Mouse (Mus musculus): ENCODE measurements at regions not wholly inside any gene's neighbourhood (a gene's known extent, or its start where the extent isn't known, plus 50 kb on each side); places are given as distances from the start of the nearest gene placed in this dataset.

DNA sequence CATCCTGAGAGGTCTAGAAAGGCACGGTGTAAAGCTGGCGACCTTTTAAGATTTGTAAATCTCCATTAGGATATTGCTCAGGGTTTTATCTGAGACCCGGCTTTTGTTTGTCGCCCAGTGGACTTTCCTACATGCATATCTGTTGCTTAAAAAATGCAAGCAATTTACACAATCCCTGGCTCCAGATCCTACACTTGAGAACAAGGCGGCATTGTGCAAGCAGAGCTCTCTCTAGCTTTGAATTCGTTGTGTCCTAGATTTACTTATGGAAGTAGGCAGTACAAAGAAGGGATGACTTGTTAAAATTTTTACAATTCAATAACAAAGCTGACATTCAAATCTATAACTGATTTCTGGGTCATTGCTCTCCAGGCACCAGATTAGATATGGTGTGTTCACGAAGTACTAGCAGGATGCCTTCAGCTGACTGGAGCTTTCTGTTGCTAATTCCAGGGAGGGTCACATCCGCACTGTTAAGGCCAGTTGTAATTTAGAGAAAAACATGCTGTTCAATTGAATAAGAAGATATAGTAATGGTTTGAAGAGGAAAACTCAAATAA lies 62.2 kb upstream of the Teddm2 start:
- DNase-seq (ENCODE audit: low read depth, low spot score), result no peak

DNA sequence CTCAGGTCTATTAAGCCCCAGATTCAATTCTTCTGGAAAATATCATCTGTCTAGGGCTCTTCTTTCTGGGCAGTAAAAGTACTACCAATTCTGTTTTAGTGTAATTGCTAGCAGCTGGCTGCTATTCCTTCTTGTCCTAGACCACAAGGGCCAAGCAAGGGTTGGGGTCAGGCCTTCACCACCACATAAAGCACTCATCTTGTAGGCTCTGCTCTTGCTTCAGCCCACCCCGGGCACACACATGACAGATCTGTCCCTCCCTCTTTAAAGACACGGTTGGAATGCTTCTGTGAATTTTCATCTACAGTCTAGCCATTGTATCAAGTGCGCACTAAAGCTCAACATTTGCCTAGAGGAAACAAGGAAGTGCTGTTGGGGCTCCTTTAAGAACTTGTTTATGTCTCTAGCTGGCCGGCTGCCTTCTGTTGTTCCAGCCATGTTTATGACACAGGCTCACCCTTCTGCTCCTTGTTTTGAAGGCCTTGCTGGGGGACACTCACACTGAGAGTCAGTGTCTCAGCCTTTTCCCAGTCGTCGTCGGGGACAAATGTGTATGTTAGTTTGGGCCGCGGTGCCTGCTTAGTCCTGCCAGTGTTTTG lies 63.8 kb upstream of the Teddm2 start:
- DNase-seq (ENCODE audit: low read depth, low spot score), result no peak

DNA sequence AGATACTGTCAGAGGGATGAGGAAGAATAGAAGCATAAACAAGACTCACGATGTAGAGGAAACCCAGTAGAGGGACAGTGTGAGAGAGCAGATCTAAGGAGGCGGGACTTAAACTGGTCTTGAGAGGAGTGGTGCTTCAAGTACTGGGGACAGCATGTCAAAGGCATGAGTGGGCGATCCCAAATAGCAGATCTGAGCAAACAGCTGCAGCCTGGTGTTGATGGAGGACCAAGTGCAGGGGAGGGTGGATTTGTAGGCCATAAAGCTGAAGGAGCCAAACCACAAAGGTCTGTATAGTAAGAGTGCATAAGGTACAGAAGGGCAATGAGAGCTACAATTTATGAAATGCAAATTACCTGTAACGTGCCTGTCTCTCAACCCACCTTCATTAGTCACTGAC lies 69.4 kb upstream of the Teddm2 start:
- no peak for DNase-seq (ENCODE audit: low read depth, low spot score)

DNA sequence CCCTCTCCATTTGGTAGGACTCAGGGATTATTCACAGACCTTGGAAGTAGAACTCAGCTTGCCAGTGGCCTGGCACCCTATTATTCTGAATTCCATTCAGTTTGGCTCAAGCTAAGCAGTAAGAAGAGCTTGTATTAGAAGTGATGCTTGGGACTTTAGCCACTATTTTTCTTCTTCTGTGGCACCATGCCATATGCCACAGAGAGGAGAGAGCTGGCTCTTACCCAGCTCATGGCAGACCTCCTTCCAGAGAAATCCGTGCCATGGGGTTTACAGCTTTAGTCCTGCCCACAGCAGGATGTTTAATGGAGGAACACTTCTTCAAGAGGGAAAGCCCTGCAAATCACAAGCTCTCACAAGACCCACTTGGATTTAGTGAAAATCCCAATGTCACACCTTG lies 74.3 kb upstream of the Teddm2 start:
- peak; percentile 6 for DNase-seq (ENCODE audit: low read depth, low spot score)

DNA sequence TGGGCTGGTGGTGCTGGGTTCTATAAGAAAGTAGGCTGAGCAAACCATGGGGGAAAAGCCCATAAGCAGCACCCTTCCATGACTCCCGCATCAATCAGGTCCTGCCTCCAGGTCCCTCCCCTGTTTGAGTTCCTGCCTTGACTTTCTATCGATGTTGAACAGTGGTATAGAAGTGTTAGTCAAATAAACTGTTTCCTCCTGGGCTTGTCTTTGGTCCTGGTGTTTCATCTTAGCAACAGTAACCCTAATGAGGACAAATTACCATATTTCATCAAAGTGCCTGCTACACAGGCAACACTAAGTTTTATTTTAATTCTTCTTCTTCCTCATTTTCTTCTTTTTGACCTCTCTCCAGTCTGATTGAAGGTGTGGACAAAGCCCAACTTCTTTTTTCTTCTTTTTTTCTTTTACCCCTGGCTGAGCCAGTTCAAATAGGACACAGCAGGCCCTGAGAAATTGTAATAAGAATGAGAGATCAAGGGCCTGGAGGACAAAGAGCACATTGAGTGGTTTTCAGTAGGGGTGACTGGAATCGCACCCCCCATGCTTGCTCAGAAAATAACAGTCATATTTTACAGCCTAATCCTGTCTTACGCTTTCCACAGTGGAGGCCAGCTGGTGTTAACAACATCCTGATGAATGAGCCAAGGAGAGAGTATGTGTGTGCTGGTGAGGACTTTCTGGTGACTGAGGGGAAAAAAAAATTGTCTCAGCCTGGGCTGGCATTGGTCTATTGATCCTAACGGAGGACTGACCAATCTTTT lies 78.1 kb upstream of the Teddm2 start:
- DNase-seq (ENCODE audit: low read depth, low spot score), result no peak

DNA sequence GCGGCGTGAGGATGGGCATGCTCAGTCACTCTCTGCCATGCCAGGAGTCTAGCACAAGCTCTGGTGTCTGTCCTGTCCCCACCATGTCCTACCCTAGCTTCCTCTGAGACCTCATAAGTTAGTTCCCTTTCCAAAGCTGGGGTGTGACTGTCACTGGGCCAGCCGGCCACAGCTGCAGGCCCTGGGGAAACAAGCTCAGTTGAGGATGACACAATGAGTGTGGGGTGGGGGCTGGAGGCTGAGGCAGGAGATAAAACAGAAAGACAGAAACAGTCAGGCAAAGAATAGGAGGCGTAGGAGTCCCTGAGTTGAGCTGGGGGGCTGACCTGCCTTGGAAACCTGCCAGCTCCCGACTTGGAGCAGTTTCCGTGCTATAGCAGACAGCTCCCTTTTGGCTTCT lies 80.9 kb upstream of the Teddm2 start:
- DNase-seq (ENCODE audit: low read depth, low spot score), result no peak

DNA sequence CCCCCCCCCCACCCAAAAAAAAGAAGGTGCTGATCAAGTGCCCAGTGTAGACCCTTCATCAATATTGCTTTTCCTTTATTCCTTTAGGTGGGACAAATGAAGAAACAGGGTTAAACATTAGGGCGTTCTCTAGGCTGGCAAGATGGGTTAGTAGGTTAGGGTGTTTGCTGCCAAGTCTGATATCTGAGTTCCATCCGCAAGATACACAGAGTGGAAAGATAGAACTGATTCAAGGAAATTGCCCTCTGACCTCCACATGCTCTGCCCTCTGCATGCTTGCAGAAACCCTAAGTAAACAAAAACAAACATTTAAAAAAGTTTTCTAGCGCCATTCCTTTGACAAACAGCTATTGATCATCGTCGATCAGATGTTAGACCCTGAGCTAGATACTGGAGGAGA lies 85.6 kb upstream of the Teddm2 start:
- no peak for DNase-seq (ENCODE audit: low read depth, low spot score)

DNA sequence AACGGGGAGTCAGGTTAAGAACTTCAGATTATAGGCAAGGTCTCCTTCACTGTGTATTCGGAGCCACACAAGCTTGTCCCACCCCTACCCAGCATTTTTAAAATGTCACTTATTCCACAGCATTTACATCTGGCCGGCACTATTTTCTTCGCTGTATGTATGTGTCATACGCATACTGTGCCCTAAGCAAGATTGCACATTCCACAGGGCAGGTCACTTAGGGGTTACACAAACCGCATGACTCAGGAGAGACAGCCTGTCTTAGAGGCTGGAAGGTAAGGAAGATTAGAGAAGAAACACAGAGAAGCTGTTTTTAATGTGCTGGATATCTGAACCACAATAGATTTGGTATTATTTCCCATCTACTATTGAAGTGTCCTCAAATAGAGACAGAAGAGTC lies 86.6 kb upstream of the Teddm2 start:
- DNase-seq (ENCODE audit: low read depth, low spot score), result peak; percentile 93

DNA sequence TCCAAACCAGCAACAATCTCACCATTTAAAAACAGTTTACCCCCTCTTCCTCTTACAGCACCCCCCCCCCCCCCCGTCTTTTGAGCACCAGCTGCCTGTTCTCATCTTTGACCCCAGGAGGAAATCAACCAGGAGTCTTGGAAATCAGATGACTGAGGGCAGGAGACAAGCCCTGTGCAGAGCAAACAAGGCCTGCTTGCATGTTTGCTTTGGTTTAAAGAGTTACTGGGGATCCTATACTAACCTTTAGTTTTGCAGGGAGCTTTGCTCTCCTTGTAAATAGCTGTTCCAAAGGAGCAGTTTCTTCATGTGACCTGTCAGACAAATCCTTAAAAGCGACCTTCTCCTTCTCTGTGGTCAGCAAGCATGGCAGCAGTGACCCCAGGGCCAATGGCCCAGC lies 88.3 kb upstream of the Teddm2 start:
- no peak for DNase-seq (ENCODE audit: low read depth, low spot score)

DNA sequence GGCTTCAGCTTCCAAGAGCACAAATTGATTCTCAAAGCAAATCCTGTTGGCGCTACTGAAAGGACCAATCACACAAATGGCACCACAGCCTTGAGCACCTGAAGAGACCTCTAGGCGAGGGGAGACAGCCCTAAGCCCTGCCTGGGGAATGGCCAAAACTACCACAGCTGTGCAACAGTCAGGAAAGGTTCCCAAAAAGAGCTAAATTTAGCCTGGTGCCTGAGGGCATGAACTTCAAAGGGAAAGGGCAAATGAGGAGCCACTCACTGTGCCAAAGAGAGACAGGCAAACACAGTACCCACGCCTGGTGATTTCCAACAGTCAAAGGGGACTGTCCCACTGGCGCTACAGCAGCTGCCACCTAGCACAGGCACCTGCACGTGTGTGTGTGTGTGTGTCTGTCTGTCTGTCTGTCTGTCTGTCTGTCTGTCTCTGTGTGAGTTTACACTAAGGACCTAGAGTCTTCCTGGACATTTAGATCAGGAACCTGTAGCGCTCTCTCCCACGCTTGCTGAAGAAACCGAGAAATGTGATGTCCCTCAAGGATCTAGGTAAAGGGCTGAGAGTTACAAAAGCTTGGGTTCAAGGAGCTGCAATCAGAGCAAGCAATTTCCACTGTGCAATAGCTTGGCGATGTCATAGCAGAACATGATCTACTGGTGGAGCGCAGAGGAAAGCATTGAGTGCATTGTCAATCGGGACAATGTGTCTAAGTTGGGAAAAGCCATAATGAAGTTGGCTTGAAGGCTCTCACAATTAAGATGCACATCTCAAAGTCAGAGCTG lies 90.8 kb upstream of the Teddm2 start:
- DNase-seq (ENCODE audit: low read depth, low spot score), result peak; percentile 5

DNA sequence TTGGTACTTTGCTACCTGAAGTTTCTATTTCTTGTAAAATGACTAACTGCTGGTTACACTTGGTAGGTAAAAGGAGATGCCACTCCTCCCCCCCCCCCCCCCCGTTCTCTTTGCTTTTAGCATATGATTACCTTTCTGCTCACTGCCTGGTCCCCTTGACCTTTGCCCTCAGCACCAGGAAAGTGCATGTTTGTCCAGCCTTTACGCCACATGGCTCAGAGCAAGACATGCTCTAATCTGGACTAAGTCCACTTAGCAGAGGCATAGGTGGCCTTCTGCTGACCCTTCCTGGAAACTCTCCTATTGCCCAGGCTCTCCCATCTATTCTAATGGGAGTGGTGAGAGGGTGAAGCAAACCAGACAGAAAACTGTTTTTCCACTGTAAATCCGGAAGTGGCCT lies 92.4 kb upstream of the Teddm2 start:
- no peak for DNase-seq (ENCODE audit: low read depth, low spot score)

DNA sequence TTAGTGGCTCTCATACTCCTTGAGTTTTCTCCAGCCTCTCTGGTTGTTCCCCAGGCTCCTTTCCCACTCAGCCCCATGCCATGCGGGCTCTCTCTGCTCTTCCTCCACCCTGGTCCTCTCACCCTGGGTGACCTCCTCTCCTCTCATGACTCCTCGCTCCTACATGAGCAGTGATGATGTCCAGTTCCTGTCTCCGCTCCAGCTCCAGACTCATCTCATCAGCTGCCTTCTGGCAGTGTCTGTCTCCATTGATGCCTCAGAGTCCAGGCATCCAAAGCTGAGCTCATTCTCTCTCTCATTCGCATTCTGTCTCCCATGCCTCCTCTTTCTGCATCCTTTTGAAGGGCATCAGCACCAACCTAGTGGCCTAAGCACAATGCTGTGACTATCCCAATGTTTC lies 94.8 kb upstream of the Teddm2 start:
- no peak for DNase-seq (ENCODE audit: low read depth, low spot score)

DNA sequence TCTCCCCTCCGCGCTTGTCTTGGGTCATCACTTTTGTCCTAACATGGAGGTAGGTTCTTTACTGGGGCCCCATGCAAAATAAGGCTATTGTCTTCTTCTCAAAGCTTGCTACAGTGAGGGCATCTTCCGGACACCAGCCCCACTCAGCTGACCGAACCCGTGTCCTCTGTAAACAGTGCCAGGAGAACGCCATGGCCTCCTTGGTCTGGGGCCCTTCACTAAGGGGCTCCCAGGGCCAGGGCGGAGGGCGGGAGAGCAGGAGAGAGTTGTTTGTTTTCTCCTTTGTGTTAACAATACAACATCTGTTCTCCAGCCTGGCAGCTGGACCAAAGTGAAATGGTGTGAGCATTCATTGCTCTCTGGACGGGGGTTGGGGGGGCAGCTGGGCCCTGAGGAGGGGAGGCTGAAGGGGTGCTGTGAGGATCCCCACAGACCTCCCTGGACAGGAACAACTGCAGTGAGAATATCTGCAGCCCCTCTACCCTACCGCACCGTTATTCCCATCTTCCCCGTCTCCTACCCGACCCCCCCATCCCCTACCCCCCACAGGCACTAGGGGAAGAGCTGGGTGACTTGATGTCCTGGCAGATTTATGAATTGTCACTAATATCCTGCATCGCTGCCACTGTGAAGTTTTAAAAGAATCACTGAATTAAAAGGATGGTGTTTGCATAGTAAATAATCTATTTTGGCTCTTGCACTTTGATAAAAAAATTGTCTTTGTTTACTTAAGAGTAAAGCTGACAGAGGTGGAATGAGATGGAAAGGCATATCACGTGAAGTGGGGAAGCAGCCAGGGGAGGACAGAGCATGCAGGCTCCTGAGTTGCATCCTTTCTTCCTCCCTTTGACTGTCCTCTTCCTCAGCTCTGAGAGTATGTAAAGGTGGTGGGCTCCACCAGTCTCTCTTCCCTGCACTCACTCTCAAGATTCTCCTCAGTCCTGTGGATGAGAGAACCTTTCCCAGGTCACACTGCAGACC lies 97.5 kb upstream of the Teddm2 start:
- no peak for DNase-seq (ENCODE audit: low read depth, low spot score)

DNA sequence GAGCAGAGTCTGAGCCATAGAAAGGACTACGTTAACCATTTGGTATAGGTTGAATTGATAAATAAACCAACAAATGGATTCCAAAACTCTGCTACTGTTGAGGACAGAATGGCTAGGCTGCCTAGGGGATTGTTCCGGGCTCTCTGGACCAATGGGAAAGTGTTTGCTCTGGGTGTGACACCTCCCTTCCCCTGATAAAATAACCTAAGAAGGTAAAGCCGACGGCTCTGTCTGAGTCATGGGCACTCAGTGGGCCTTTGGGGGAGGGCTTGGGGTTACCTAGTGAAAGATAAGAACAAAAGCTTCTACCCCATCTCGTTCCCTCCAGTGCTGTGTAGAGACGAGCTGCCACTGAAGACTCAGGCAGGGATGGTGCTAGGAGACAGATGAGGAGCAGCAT lies 99.7 kb upstream of the Teddm2 start:
- no peak for DNase-seq (ENCODE audit: low read depth, low spot score)

DNA sequence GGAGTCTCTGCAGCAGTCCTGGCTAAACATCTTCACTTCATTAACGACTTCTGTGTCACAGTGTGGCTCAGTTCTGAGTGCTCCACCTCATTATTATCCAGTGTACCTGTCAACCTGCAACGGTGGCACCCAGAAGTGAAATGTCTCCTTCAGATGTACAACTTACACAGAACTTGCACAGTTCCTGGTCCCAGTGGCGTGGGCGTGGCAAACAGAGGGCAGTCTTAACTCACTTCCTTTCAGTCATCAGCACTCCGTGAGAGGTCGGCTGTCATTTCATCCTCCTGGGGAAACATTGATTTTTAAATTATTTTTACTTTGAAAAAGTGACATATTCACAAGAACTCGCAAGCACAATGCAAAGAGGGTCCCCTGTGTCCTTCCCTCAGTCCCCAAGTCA lies 103.6 kb upstream of the Teddm2 start:
- DNase-seq (ENCODE audit: low read depth, low spot score), result no peak

DNA sequence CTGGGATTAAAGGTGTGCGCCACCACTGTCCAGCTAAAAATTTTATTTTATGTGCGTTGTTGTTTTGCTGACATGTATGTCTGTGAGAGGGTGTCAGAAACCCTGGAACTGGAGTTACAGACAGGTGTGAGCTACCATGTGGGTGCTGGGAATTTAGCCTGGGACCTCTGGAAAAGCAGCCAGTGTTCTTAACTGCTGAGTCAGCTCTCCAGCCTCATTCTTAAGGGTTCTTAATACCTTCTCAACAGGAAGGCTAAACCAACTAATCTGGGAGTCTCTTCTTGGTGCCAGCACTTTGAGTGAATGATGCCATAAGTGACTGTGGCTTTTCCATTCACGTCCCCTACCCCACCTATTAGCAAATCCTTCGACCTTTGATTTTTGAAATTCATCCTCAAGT lies 104.6 kb upstream of the Teddm2 start:
- no peak for DNase-seq (ENCODE audit: low read depth, low spot score)

DNA sequence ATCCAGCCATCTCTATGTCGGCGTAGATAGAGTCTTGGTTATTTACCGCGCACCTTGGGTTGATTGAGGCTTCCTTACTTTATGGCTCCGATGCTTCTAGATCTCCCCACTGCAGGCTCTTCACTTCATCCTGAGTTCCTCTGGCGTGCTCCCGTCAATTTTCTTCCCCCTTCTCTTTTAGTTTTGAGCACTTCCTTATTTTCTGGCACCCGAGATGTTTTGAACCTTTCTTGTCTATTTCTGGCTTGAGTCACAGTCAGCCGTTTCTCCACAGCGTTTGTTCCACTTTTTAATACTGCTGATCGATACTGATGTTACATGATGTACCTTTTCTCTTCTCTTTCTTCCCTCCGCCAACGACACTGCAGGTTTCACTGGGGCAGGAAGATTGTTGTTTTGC lies 106.0 kb upstream of the Teddm2 start:
- DNase-seq (ENCODE audit: low read depth, low spot score), result no peak

DNA sequence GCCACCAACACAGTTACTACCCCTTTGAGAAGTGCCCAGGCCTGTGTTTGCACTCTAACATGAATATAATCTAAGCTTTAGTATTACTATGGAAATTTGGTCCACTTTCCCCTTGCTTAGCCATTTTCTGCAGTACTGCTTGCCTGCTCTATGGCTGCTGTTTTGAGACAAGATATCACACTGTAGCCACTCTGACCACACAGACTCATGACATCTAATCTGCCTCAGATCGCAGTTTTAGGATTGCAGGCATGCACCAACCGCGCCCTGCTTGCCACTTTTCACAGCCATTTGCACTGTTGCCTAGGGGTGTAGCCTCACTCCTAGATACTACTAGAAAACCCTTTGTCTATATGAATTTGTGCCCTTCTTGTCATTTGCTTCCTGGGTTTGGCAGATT lies 107.4 kb upstream of the Teddm2 start:
- no peak for DNase-seq (ENCODE audit: low read depth, low spot score)

DNA sequence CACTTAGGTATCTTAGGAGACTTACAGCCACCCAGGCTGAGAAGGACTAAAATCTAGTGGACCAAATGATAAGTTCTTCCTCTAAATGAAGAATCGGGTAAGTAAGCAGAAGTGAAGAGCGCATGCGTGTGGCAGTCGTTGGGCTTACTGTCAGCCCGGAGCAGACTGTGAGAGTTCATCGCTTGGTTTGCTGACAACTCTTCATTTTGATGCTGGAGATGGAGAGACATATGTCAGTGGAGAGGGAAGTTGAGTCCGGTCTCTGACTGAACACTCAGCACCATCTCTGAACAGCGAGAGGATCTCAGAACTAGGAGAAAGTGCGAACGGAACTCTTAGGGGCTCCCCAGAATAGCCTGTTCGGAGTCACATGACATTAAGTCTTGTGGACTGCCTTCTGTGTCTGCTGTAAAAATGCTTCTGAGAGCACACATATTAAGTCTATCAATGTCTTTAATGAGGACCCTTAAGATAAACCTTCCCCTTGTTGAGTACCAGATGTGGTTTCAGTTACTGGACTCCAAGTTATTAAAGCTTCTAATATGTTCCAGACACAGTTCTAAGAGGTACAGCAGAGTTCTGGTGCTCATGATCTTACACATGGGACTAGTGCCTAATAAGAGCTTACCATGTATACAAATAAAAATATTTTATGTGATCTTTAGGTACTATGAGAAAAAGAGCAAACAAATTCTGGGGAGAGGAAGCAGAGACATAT lies 108.7 kb upstream of the Teddm2 start:
- no peak for DNase-seq (ENCODE audit: low read depth, low spot score)

DNA sequence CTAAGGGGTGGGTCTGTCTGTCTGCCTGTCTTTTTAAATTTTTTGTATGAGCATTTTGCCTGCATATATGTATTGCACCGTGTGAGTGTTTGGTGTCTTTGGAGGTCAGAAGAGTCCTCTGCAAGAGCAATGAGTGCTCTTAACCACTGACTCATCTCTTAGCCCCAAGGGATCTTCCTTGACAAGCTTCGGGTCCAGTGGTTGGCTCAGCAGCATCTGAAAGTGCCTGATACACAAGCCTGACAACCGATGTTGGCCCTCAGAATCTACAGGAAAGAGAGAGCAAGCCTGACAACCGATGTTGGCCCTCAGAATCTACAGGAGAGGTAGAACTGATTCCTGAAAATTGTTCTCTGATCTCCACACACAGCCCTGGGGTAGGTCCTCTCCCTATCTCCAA lies 110.7 kb upstream of the Teddm2 start:
- DNase-seq (ENCODE audit: low read depth, low spot score), result peak; percentile 40

DNA sequence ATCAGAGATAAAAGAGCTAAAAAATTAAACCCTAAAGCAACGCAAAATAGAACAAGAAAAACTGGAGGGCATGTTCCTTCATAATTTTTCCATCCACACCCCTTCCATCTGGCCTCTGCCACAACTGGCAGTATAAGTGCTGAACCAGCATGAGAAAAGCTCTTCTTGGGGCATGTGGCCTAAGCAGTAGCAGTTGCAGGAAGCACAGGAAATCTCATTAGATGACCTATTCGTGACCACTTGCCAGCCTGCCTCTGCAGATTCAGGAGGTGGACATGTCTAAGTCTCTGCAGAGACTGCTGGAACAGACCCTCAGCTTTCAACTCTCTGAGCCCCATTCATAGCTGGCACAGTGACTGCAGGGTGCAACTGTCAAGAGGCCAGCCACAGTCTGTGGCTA lies 116.5 kb upstream of the Teddm2 start:
- no peak for DNase-seq (ENCODE audit: low read depth, low spot score)

Measured in 3T3-L1 (cell line).